Mouse (Mus musculus): ENCODE results near the gene Serinc3.
"Not testable (repeated sequence)": the region's sequence is repeated elsewhere in the genome, so short reads cannot be mapped to it uniquely, and the experiment has no call there.

The Serinc3 gene

GRCm38 (mm10) chr2:163644575-163645385, at the start of gene Serinc3:
Gene Serinc3, minus strand, starts transcription at chr2:163645131.
- H3K27me3 ChIP-seq (ENCODE audit: control insufficient read depth, insufficient read depth, low read length, poor library complexity, severe bottlenecking) = no peaks in the 10 kb centered on the region
- DNase-seq (ENCODE audit: low read depth, low spot score) = peak; percentile 100
- H3K36me3 ChIP-seq (ENCODE audit: control insufficient read depth, insufficient read depth, low read length, poor library complexity, severe bottlenecking) = peaks cover 10% of the 10 kb centered on the region

GRCm38 (mm10) chr2:163693716-163694314, 48.9 kb upstream of the Serinc3 start:
- no peaks in the 10 kb centered on the region for H3K36me3 ChIP-seq (ENCODE audit: control insufficient read depth, insufficient read depth, low read length, poor library complexity, severe bottlenecking)
- no peak for DNase-seq (ENCODE audit: low read depth, low spot score)
- no peaks in the 10 kb centered on the region for H3K27me3 ChIP-seq (ENCODE audit: control insufficient read depth, insufficient read depth, low read length, poor library complexity, severe bottlenecking)

GRCm38 (mm10) chr2:163692873-163693612, 48.1 kb upstream of the Serinc3 start:
- DNase-seq (ENCODE audit: low read depth, low spot score) = no peak
- H3K27me3 ChIP-seq (ENCODE audit: control insufficient read depth, insufficient read depth, low read length, poor library complexity, severe bottlenecking) = no peaks in the 10 kb centered on the region

GRCm38 (mm10) chr2:163691846-163692605, 47.1 kb upstream of the Serinc3 start:
- no peak for DNase-seq (ENCODE audit: low read depth, low spot score)
- Histone ChIP-seq H3K36me3 (ENCODE audit: control insufficient read depth, insufficient read depth, low read length, poor library complexity, severe bottlenecking) (0 out of 2 replicates have a peak, but pooled peaks cover 2% of the 10 kb centered on the region), H3K27me3 (ENCODE audit: control insufficient read depth, insufficient read depth, low read length, poor library complexity, severe bottlenecking) (no peaks in the 10 kb centered on the region)

More at GRCm38 (mm10) chr2:163692873-163693612, 48.1 kb upstream of the Serinc3 start:
- H3K36me3 ChIP-seq (ENCODE audit: control insufficient read depth, insufficient read depth, low read length, poor library complexity, severe bottlenecking) = 0 out of 2 replicates have a peak, but pooled peaks cover 2% of the 10 kb centered on the region

GRCm38 (mm10) chr2:163690409-163691304, 45.7 kb upstream of the Serinc3 start:
- Histone ChIP-seq H3K27me3 (ENCODE audit: control insufficient read depth, insufficient read depth, low read length, poor library complexity, severe bottlenecking) (no peaks in the 10 kb centered on the region), H3K36me3 (ENCODE audit: control insufficient read depth, insufficient read depth, low read length, poor library complexity, severe bottlenecking) (0 out of 2 replicates have a peak, but pooled peaks cover 2% of the 10 kb centered on the region)
- no peak for DNase-seq (ENCODE audit: low read depth, low spot score)

GRCm38 (mm10) chr2:163689771-163690170, 44.8 kb upstream of the Serinc3 start:
- H3K36me3 ChIP-seq (ENCODE audit: control insufficient read depth, insufficient read depth, low read length, poor library complexity, severe bottlenecking) = 0 out of 2 replicates have a peak, but pooled peaks cover 2% of the 10 kb centered on the region
- H3K27me3 ChIP-seq (ENCODE audit: control insufficient read depth, insufficient read depth, low read length, poor library complexity, severe bottlenecking) = no peaks in the 10 kb centered on the region
- DNase-seq (ENCODE audit: low read depth, low spot score) = no peak

- DNase-seq (ENCODE audit: low read depth, low spot score); H3K36me3 ChIP-seq (ENCODE audit: control insufficient read depth, insufficient read depth, low read length, poor library complexity, severe bottlenecking); H3K27me3 ChIP-seq (ENCODE audit: control insufficient read depth, insufficient read depth, low read length, poor library complexity, severe bottlenecking): not testable (repeated sequence)
Measured at GRCm38 (mm10) chr2:163688377-163688776, 43.4 kb upstream of the Serinc3 start.

GRCm38 (mm10) chr2:163686886-163687285, 42.0 kb upstream of the Serinc3 start:
- Histone ChIP-seq H3K27me3 (ENCODE audit: control insufficient read depth, insufficient read depth, low read length, poor library complexity, severe bottlenecking) (no peaks in the 10 kb centered on the region), H3K36me3 (ENCODE audit: control insufficient read depth, insufficient read depth, low read length, poor library complexity, severe bottlenecking) (0 out of 2 replicates have a peak, but pooled peaks cover 2% of the 10 kb centered on the region)
- DNase-seq (ENCODE audit: low read depth, low spot score) = no peak

- no peak for DNase-seq (ENCODE audit: low read depth, low spot score)
- H3K27me3 ChIP-seq (ENCODE audit: control insufficient read depth, insufficient read depth, low read length, poor library complexity, severe bottlenecking) = no peaks in the 10 kb centered on the region
- H3K36me3 ChIP-seq (ENCODE audit: control insufficient read depth, insufficient read depth, low read length, poor library complexity, severe bottlenecking) = 0 out of 2 replicates have a peak, but pooled peaks cover 2% of the 10 kb centered on the region
Measured at GRCm38 (mm10) chr2:163686233-163686632, 41.3 kb upstream of the Serinc3 start.

GRCm38 (mm10) chr2:163685761-163686200, 40.9 kb upstream of the Serinc3 start:
- Histone ChIP-seq H3K27me3 (ENCODE audit: control insufficient read depth, insufficient read depth, low read length, poor library complexity, severe bottlenecking) (no peaks in the 10 kb centered on the region), H3K36me3 (ENCODE audit: control insufficient read depth, insufficient read depth, low read length, poor library complexity, severe bottlenecking) (0 out of 2 replicates have a peak, but pooled peaks cover 2% of the 10 kb centered on the region)
- DNase-seq (ENCODE audit: low read depth, low spot score) = no peak

- Histone ChIP-seq H3K27me3 (ENCODE audit: control insufficient read depth, insufficient read depth, low read length, poor library complexity, severe bottlenecking) (no peaks in the 10 kb centered on the region), H3K36me3 (ENCODE audit: control insufficient read depth, insufficient read depth, low read length, poor library complexity, severe bottlenecking) (0 out of 2 replicates have a peak, but pooled peaks cover 2% of the 10 kb centered on the region)
- no peak for DNase-seq (ENCODE audit: low read depth, low spot score)
Measured at GRCm38 (mm10) chr2:163685287-163685686, 40.4 kb upstream of the Serinc3 start.

- no peak for DNase-seq (ENCODE audit: low read depth, low spot score)
- no peaks in the 10 kb centered on the region for H3K36me3 ChIP-seq (ENCODE audit: control insufficient read depth, insufficient read depth, low read length, poor library complexity, severe bottlenecking)
- H3K27me3 ChIP-seq (ENCODE audit: control insufficient read depth, insufficient read depth, low read length, poor library complexity, severe bottlenecking) = no peaks in the 10 kb centered on the region
Measured at GRCm38 (mm10) chr2:163682344-163682743, 37.4 kb upstream of the Serinc3 start.

GRCm38 (mm10) chr2:163676745-163677144, 31.8 kb upstream of the Serinc3 start:
- DNase-seq (ENCODE audit: low read depth, low spot score) = peak; percentile 77
- peaks cover 3% of the 10 kb centered on the region for H3K36me3 ChIP-seq (ENCODE audit: control insufficient read depth, insufficient read depth, low read length, poor library complexity, severe bottlenecking)
- H3K27me3 ChIP-seq (ENCODE audit: control insufficient read depth, insufficient read depth, low read length, poor library complexity, severe bottlenecking) = no peaks in the 10 kb centered on the region

Data from splenic B cell, adult 2 months (primary cell).